Mouse (Mus musculus) forebrain, embryonic 11.5 days (tissue): Measurements from ENCODE around the gene Pcca. TPM values are rescaled to one million over a fixed set of nuclear protein-coding genes. Genes with fewer than 3 reads are reported as not detected.

Experiments
- ATAC-seq: fragments of 200-750 bp; cut with Nextera tagmentation; replicated peaks from 2 replicates; pipeline ENCODE4 v1.8.0; 2017; ENCODE audit warnings: moderate TSS enrichment; ENCODE audit not compliant: low FRiP score
- DNase-seq: peaks from one replicate; pipeline ENCODE4 v3.0.0-alpha.2; 2017; ENCODE audit warnings: low spot score
- H3K27ac ChIP-seq: fragments of 300-500 bp; sonication (generic); 2 replicates; pipeline ENCODE4 v1.5.1; 2014; ENCODE audit warnings: low read depth, low read length
- H3K27me3 ChIP-seq: fragments of 300-500 bp; sonication (generic); 2 replicates; pipeline ENCODE4 v1.6.1; 2014; ENCODE audit warnings: mild to moderate bottlenecking, low read length, mixed read lengths; ENCODE audit not compliant: control insufficient read depth, insufficient read depth
- H3K36me3 ChIP-seq: fragments of 300-500 bp; sonication (generic); 2 replicates; pipeline ENCODE4 v1.6.1; 2014; ENCODE audit warnings: mild to moderate bottlenecking, low read length, moderate library complexity, mixed read lengths; ENCODE audit not compliant: control insufficient read depth, insufficient read depth
- H3K4me1 ChIP-seq: fragments of 300-500 bp; sonication (generic); replicated peaks from 2 replicates; pipeline ENCODE4 v1.6.1; 2014; ENCODE audit warnings: low read length, mixed read lengths; ENCODE audit not compliant: control insufficient read depth, insufficient read depth
- H3K4me2 ChIP-seq: fragments of 300-500 bp; sonication (generic); 2 replicates; pipeline ENCODE4 v1.6.1; 2014; ENCODE audit warnings: low read depth, mild to moderate bottlenecking, low read length, moderate library complexity, mixed read lengths; ENCODE audit not compliant: severe bottlenecking
- H3K4me3 ChIP-seq: fragments of 300-500 bp; sonication (generic); 2 replicates; pipeline ENCODE4 v1.5.1; 2014; ENCODE audit warnings: low read depth, low read length
- H3K9ac ChIP-seq: fragments of 300-500 bp; sonication (generic); 2 replicates; pipeline ENCODE4 v1.6.1; 2014; ENCODE audit warnings: low read length
- H3K9me3 ChIP-seq: fragments of 300-500 bp; sonication (generic); 2 replicates; pipeline ENCODE4 v1.6.1; 2016; ENCODE audit warnings: low read length, mixed read lengths; ENCODE audit not compliant: control insufficient read depth
- WGBS: fragments of 180-500 bp; shearing (Covaris S2); extraction: QIAGEN DNeasy Blood & Tissue Kit; methylation state at CpG from one replicate; pipeline ENCODE4 v1.1.7; 2014; 5-methylcytosine and 5-hydroxymethylcytosine counted together
- polyA plus RNA-seq: library from polyadenylated mRNA; unstranded; fragments of >200 nt; fragmentation: Nextera tagmentation; extraction: Ambion mirVana; gene quantifications from 2 replicates; pipeline ENCODE4 v1.2.1, GENCODE M21; 2014

The Pcca gene
- polyA plus RNA-seq, 1 experiment from 2014 or later, result 39.6 TPM

GRCm38 (mm10) chr14:122912812-122913498 is 378.8 kb downstream of the Pcca start:
- H3K4me1 ChIP-seq, result peaks cover 4% of the 10 kb centered on the region; the same call in 1 of the 2 replicates
- under 1% methylated on average over 52 of the region's 58 CpGs for WGBS

GRCm38 (mm10) chr14:122913657-122914056 is 379.5 kb downstream of the Pcca start, which contains the start of gene Ggact:
Gene Ggact (minus strand): TSS chr14:122913757.
- Histone ChIP-seq H3K36me3 (no peaks in the 10 kb centered on the region), H3K4me3 (peak within 1 kb of the TSS; percentile 64), H3K27me3 (no peaks in the 10 kb centered on the region), H3K4me2 (peak within 1 kb of the TSS; percentile 93), H3K27ac (no peak within 1 kb of the TSS), H3K9me3 (no peaks in the 10 kb centered on the region), H3K9ac (peak within 1 kb of the TSS; percentile 67), H3K4me1 (peaks cover 4% of the 10 kb centered on the region; the same call in 1 of the 2 replicates)
- DNase-seq (no peak), ATAC-seq (no peak; the same call in 1 of the 2 replicates)
- WGBS, result 71% methylated on average over 6 of the region's 6 CpGs

More at GRCm38 (mm10) chr14:122912812-122913498, 378.8 kb downstream of the Pcca start:
- H3K9ac ChIP-seq, result peak overlapping the region; percentile 67
- no peak overlapping the region for H3K27ac ChIP-seq
- peak; percentile 80 for ATAC-seq
- H3K36me3 ChIP-seq, result no peaks in the 10 kb centered on the region
- no peaks in the 10 kb centered on the region for H3K9me3 ChIP-seq
- no peaks in the 10 kb centered on the region for H3K27me3 ChIP-seq
- H3K4me2 ChIP-seq, result peak overlapping the region; percentile 93
- H3K4me3 ChIP-seq, result peak overlapping the region; percentile 64
- peak; percentile 78 for DNase-seq

GRCm38 (mm10) chr14:122917676-122918075 is 383.6 kb downstream of the Pcca start:
- Histone ChIP-seq H3K27ac (no peak overlapping the region), H3K4me1 (0 out of 2 replicates have a peak, but pooled peaks cover 2% of the 10 kb centered on the region), H3K27me3 (no peaks in the 10 kb centered on the region), H3K36me3 (no peaks in the 10 kb centered on the region; the same call in 1 of the 2 replicates), H3K4me3 (no peak overlapping the region), H3K9me3 (no peaks in the 10 kb centered on the region), H3K4me2 (no peak overlapping the region), H3K9ac (no peak overlapping the region)
- no peak for DNase-seq
- 87% methylated on average over 1 of the region's 1 CpGs for WGBS
- ATAC-seq, result no peak

GRCm38 (mm10) chr14:122920011-122920410 is 385.9 kb downstream of the Pcca start:
- Histone ChIP-seq H3K4me3 (no peak overlapping the region), H3K4me1 (no peaks in the 10 kb centered on the region), H3K36me3 (no peaks in the 10 kb centered on the region; the same call in 1 of the 2 replicates), H3K4me2 (no peak overlapping the region), H3K9ac (no peak overlapping the region), H3K27ac (no peak overlapping the region), H3K27me3 (no peaks in the 10 kb centered on the region), H3K9me3 (no peaks in the 10 kb centered on the region)
- no peak for ATAC-seq
- DNase-seq, result no peak
- 88% methylated on average over 5 of the region's 5 CpGs for WGBS

GRCm38 (mm10) chr14:122936460-122936859 is 402.3 kb downstream of the Pcca start:
- no peaks in the 10 kb centered on the region for H3K9me3 ChIP-seq
- DNase-seq, result no peak
- 81% methylated on average over 1 of the region's 1 CpGs for WGBS
- H3K4me2 ChIP-seq, result no peak overlapping the region
- H3K36me3 ChIP-seq, result no peaks in the 10 kb centered on the region; the same call in 1 of the 2 replicates
- no peak overlapping the region for H3K4me3 ChIP-seq
- no peak overlapping the region for H3K27ac ChIP-seq
- no peak for ATAC-seq
- no peaks in the 10 kb centered on the region for H3K4me1 ChIP-seq
- no peaks in the 10 kb centered on the region for H3K27me3 ChIP-seq
- no peak overlapping the region for H3K9ac ChIP-seq

Other genes starting within 250 kb of the Pcca start
- 1.7 and 2.4 TPM in 2 replicates for gene Gm5089, start 83.2 kb upstream of the Pcca start, polyA plus RNA-seq
- 28.6 and 30.0 TPM in 2 replicates for gene Zic5, start 68.6 kb upstream of the Pcca start, polyA plus RNA-seq
- gene Zic2, start 58.9 kb upstream of the Pcca start, polyA plus RNA-seq, result 10.3 and 11.4 TPM in 2 replicates
- 0.29 and 0.48 TPM in 2 replicates for gene Gm10837, start 43.7 kb upstream of the Pcca start, polyA plus RNA-seq